Mouse (Mus musculus): ENCODE measurements around the gene Trim5.
"Not testable (repeated sequence)": the region's sequence is repeated elsewhere in the genome, so short reads cannot be mapped to it uniquely, and the experiment has no call there.

Gene Trim5

GRCm38 (mm10) chr7:104287576-104288443 lies at the start of gene Trim5:
Gene Trim5, minus strand, starts transcription at chr7:104288094.
- DNase-seq (ENCODE audit: low read depth, low spot score): not testable (repeated sequence)

- not testable (repeated sequence) for DNase-seq (ENCODE audit: low read depth, low spot score)
These were observed 47.7 kb upstream of the Trim5 start for GRCm38 (mm10) chr7:104335547-104335946.

GRCm38 (mm10) chr7:104329171-104329570 lies 41.3 kb upstream of the Trim5 start, which contains the start of gene Trim34b:
Gene Trim34b, plus strand, starts transcription at chr7:104329471.
- not testable (repeated sequence) for DNase-seq (ENCODE audit: low read depth, low spot score)

GRCm38 (mm10) chr7:104322028-104322427 lies 34.1 kb upstream of the Trim5 start:
- no peak for DNase-seq (ENCODE audit: low read depth, low spot score)

- DNase-seq (ENCODE audit: low read depth, low spot score): not testable (repeated sequence)
These were observed 27.6 kb upstream of the Trim5 start, which contains the start of gene Trim12a for GRCm38 (mm10) chr7:104315369-104316080. Gene Trim12a, minus strand, starts transcription at chr7:104315466.

- no peak for DNase-seq (ENCODE audit: low read depth, low spot score)
These were observed 27.0 kb upstream of the Trim5 start for GRCm38 (mm10) chr7:104314796-104315353.

GRCm38 (mm10) chr7:104291638-104292400 lies 3.9 kb upstream of the Trim5 start:
- DNase-seq (ENCODE audit: low read depth, low spot score): no peak

GRCm38 (mm10) chr7:104290641-104291040 lies 2.7 kb upstream of the Trim5 start:
- no peak for DNase-seq (ENCODE audit: low read depth, low spot score)

- not testable (repeated sequence) for DNase-seq (ENCODE audit: low read depth, low spot score)
These were observed 8.5 kb downstream of the Trim5 start for GRCm38 (mm10) chr7:104279361-104279760.

GRCm38 (mm10) chr7:104265335-104265734 lies 22.6 kb downstream of the Trim5 start:
- DNase-seq (ENCODE audit: low read depth, low spot score): not testable (repeated sequence)

- not testable (repeated sequence) for DNase-seq (ENCODE audit: low read depth, low spot score)
These were observed 27.5 kb downstream of the Trim5 start for GRCm38 (mm10) chr7:104260380-104260779.

- peak; percentile 63 for DNase-seq (ENCODE audit: low read depth, low spot score)
These were observed 43.4 kb downstream of the Trim5 start, which contains the start of gene Trim34a for GRCm38 (mm10) chr7:104244287-104245181. Gene Trim34a, plus strand, starts transcription at chr7:104244457.

- DNase-seq (ENCODE audit: low read depth, low spot score): no peak
These were observed 44.3 kb downstream of the Trim5 start for GRCm38 (mm10) chr7:104243616-104244015.

- DNase-seq (ENCODE audit: low read depth, low spot score): no peak
These were observed 47.0 kb downstream of the Trim5 start for GRCm38 (mm10) chr7:104240857-104241256.

GRCm38 (mm10) chr7:104231203-104231602 lies 56.7 kb downstream of the Trim5 start:
- no peak for DNase-seq (ENCODE audit: low read depth, low spot score)

- peak; percentile 46 for DNase-seq (ENCODE audit: low read depth, low spot score)
These were observed 69.0 kb downstream of the Trim5 start, which contains the start of gene Trim6 for GRCm38 (mm10) chr7:104218701-104219569. Gene Trim6, plus strand, starts transcription at chr7:104218793.

- DNase-seq (ENCODE audit: low read depth, low spot score): no peak
These were observed 70.0 kb downstream of the Trim5 start for GRCm38 (mm10) chr7:104217881-104218280.

GRCm38 (mm10) chr7:104216011-104216535 lies 71.8 kb downstream of the Trim5 start:
- DNase-seq (ENCODE audit: low read depth, low spot score): no peak
